Mouse (Mus musculus) limb, embryonic 10.5 days (tissue): ENCODE results near the gene Depdc1b. TPM values are rescaled to one million over a fixed set of nuclear protein-coding genes. Genes with fewer than 3 reads are reported as not detected.

Source experiments
- DNase-seq: peaks from one replicate; pipeline ENCODE4 v3.0.0-alpha.2; 2017; ENCODE audit warnings: low spot score
- H3K27ac ChIP-seq: fragments of 300-500 bp; sonication (generic); 2 replicates; pipeline ENCODE4 v1.5.1; 2016; ENCODE audit warnings: mild to moderate bottlenecking
- H3K27me3 ChIP-seq: fragments of 300-500 bp; sonication (generic); 2 replicates; pipeline ENCODE4 v1.6.1; 2016; ENCODE audit warnings: low read depth, mild to moderate bottlenecking; ENCODE audit not compliant: poor library complexity, severe bottlenecking
- H3K36me3 ChIP-seq: fragments of 300-500 bp; sonication (generic); 2 replicates; pipeline ENCODE4 v1.6.1; 2016; ENCODE audit warnings: mild to moderate bottlenecking, moderate library complexity
- H3K4me1 ChIP-seq: fragments of 300-500 bp; sonication (generic); 2 replicates; pipeline ENCODE4 v1.6.1; 2016
- H3K4me3 ChIP-seq: fragments of 300-500 bp; sonication (generic); 2 replicates; pipeline ENCODE4 v1.5.1; 2016; ENCODE audit warnings: mild to moderate bottlenecking, moderate library complexity
- H3K9me3 ChIP-seq: fragments of 300-500 bp; sonication (generic); replicated peaks from 2 replicates; pipeline ENCODE4 v1.6.1; 2016; ENCODE audit warnings: mild to moderate bottlenecking
- WGBS: fragments of 180-500 bp; shearing (Covaris S2); methylation state at CpG from one replicate; pipeline ENCODE4 v1.1.7; 2016; 5-methylcytosine and 5-hydroxymethylcytosine counted together
- polyA plus RNA-seq: library from polyadenylated mRNA; unstranded; fragments of >200 nt; fragmentation: Nextera tagmentation; extraction: Ambion mirVana; gene quantifications from 2 replicates; pipeline ENCODE4 v1.2.1, GENCODE M21; 2016

Gene Depdc1b
- polyA plus RNA-seq, 1 experiment from 2014 or later: 22.0 TPM

- H3K9me3 ChIP-seq: no peaks in the 10 kb centered on the region
- no peak for DNase-seq
- no peak overlapping the region for H3K4me3 ChIP-seq
- no peaks in the 10 kb centered on the region for H3K27me3 ChIP-seq
- H3K36me3 ChIP-seq: no peaks in the 10 kb centered on the region
- H3K4me1 ChIP-seq: no peaks in the 10 kb centered on the region
- 95% methylated on average over 1 of the region's 1 CpGs for WGBS
- H3K27ac ChIP-seq: no peak overlapping the region
Measured at GRCm38 (mm10) chr13:108439012-108439411, 122.9 kb downstream of the Depdc1b start.

- Histone ChIP-seq H3K4me1 (peaks cover 9% of the 10 kb centered on the region), H3K9me3 (no peaks in the 10 kb centered on the region), H3K36me3 (no peaks in the 10 kb centered on the region), H3K27ac (no peak overlapping the region), H3K27me3 (no peaks in the 10 kb centered on the region), H3K4me3 (no peak overlapping the region)
- DNase-seq: no peak
- WGBS: 82% methylated on average over 11 of the region's 11 CpGs
Measured at GRCm38 (mm10) chr13:108448348-108448931, 132.3 kb downstream of the Depdc1b start.

- no peak for DNase-seq
- no peaks in the 10 kb centered on the region for H3K36me3 ChIP-seq
- H3K4me1 ChIP-seq: peaks cover 9% of the 10 kb centered on the region
- no peak within 1 kb of the TSS for H3K4me3 ChIP-seq
- no peaks in the 10 kb centered on the region for H3K9me3 ChIP-seq
- WGBS: 42% methylated on average over 10 of the region's 10 CpGs
- H3K27me3 ChIP-seq: no peaks in the 10 kb centered on the region
- H3K27ac ChIP-seq: no peak within 1 kb of the TSS
Measured at GRCm38 (mm10) chr13:108449116-108450097, 133.3 kb downstream of the Depdc1b start, which contains the start of gene Pde4d. TSS of gene Pde4d (plus strand) at chr13:108449948.

- WGBS: 92% methylated on average over 2 of the region's 2 CpGs
- no peaks in the 10 kb centered on the region for H3K27me3 ChIP-seq
Measured at GRCm38 (mm10) chr13:108451122-108451521, 135.0 kb downstream of the Depdc1b start.

GRCm38 (mm10) chr13:108453064-108453919 lies 137.2 kb downstream of the Depdc1b start:
- 87% methylated on average over 6 of the region's 6 CpGs for WGBS
- Histone ChIP-seq H3K36me3 (no peaks in the 10 kb centered on the region), H3K4me1 (peaks cover 9% of the 10 kb centered on the region), H3K4me3 (no peak overlapping the region), H3K27me3 (no peaks in the 10 kb centered on the region), H3K27ac (no peak overlapping the region), H3K9me3 (no peaks in the 10 kb centered on the region)
- DNase-seq: no peak

More at GRCm38 (mm10) chr13:108451122-108451521, 135.0 kb downstream of the Depdc1b start:
- Histone ChIP-seq H3K4me1 (peaks cover 9% of the 10 kb centered on the region), H3K9me3 (no peaks in the 10 kb centered on the region), H3K4me3 (no peak overlapping the region), H3K36me3 (no peaks in the 10 kb centered on the region), H3K27ac (no peak overlapping the region)
- no peak for DNase-seq

Other genes with a start within 250 kb of the Depdc1b start
- gene Ndufaf2, start 157.7 kb upstream of the Depdc1b start, polyA plus RNA-seq: 89.8 and 111 TPM in 2 replicates
- gene Ercc8, start 157.6 kb upstream of the Depdc1b start, polyA plus RNA-seq: 27.3 and 29.6 TPM in 2 replicates
- gene Elovl7, start 101.9 kb upstream of the Depdc1b start, polyA plus RNA-seq: 0.90 and 0.95 TPM in 2 replicates
- gene Pde4d, start 133.6 kb downstream of the Depdc1b start, polyA plus RNA-seq: 22.7 and 24.3 TPM in 2 replicates